Mouse (Mus musculus) monocyte, adult 5-6 weeks (primary cell): ENCODE data around the gene Ankrd13b. TPM values are rescaled to one million over a fixed set of nuclear protein-coding genes. Genes with fewer than 3 reads are reported as not detected.

ENCODE experiments used
- ATAC-seq: fragments of 153-309, 156-312 bp; replicated peaks from 2 replicates; pipeline ENCODE4 v1.8.0; 2017; ENCODE audit warnings: mild to moderate bottlenecking; ENCODE audit not compliant: low TSS enrichment, insufficient number of reproducible peaks, severe bottlenecking, poor library complexity, low FRiP score
- total RNA-seq: library from RNA; stranded (forward); fragments of 200-1000, 200-491, 200-594 nt; gene quantifications from 3 replicates; pipeline ENCODE4 v1.2.3, GENCODE M21; 2017

The Ankrd13b gene
- total RNA-seq, 1 experiment from 2014 or later: not detected

GRCm38 (mm10) chr11:77495507-77495906 is 6.0 kb upstream of the Ankrd13b start:
- no peak for ATAC-seq

GRCm38 (mm10) chr11:77494782-77495181 is 5.3 kb upstream of the Ankrd13b start:
- no peak for ATAC-seq

- ATAC-seq: 0 out of 2 replicates have a peak, but pooled peaks have one; percentile 3
Measured at GRCm38 (mm10) chr11:77494344-77494676, 4.8 kb upstream of the Ankrd13b start.

GRCm38 (mm10) chr11:77493512-77494343 is 4.2 kb upstream of the Ankrd13b start, which contains the start of gene Git1:
Git1 (plus strand) TSS chr11:77493562.
- ATAC-seq: 0 out of 2 replicates have a peak, but pooled peaks have one; percentile 10

- ATAC-seq: peak; percentile 45
Measured at GRCm38 (mm10) chr11:77492911-77493332, 3.4 kb upstream of the Ankrd13b start.

GRCm38 (mm10) chr11:77492311-77492871 is 2.9 kb upstream of the Ankrd13b start:
- no peak for ATAC-seq

- no peak for ATAC-seq
Measured at GRCm38 (mm10) chr11:77491502-77492291, 2.2 kb upstream of the Ankrd13b start.

- ATAC-seq: peak; percentile 59
Measured at GRCm38 (mm10) chr11:77491123-77491501, 1.6 kb upstream of the Ankrd13b start.

- no peak for ATAC-seq
Measured at GRCm38 (mm10) chr11:77490451-77490850, 973 bp upstream of the Ankrd13b start.

- ATAC-seq: no peak
Measured at GRCm38 (mm10) chr11:77488771-77489581, 502 bp downstream of the Ankrd13b start.

- no peak for ATAC-seq
Measured at GRCm38 (mm10) chr11:77486798-77487197, 2.7 kb downstream of the Ankrd13b start.

- no peak for ATAC-seq
Measured at GRCm38 (mm10) chr11:77485229-77485628, 4.2 kb downstream of the Ankrd13b start.

GRCm38 (mm10) chr11:77483510-77484255 is 5.8 kb downstream of the Ankrd13b start:
- ATAC-seq: no peak

- ATAC-seq: no peak
Measured at GRCm38 (mm10) chr11:77483043-77483442, 6.4 kb downstream of the Ankrd13b start.

GRCm38 (mm10) chr11:77476895-77477294 is 12.6 kb downstream of the Ankrd13b start:
- ATAC-seq: no peak

GRCm38 (mm10) chr11:77476216-77476615 is 13.3 kb downstream of the Ankrd13b start:
- no peak for ATAC-seq

- no peak for ATAC-seq
Measured at GRCm38 (mm10) chr11:77472775-77473174, 16.7 kb downstream of the Ankrd13b start.

- ATAC-seq: no peak
Measured at GRCm38 (mm10) chr11:77471407-77471806, 18.1 kb downstream of the Ankrd13b start.
